Mouse (Mus musculus) testis, adult 2 months (tissue): ENCODE data around the gene Zfp523. TPM values are rescaled to one million over a fixed set of nuclear protein-coding genes. Genes with fewer than 3 reads are reported as not detected.

Experiments used
- H3K27ac ChIP-seq: fragments of 200-500 bp; 2 replicates; pipeline ENCODE4 v1.5.1; 2012; ENCODE audit warnings: low read depth, low read length; ENCODE audit not compliant: control insufficient read depth, insufficient read depth
- H3K27me3 ChIP-seq: fragments of 200-500 bp; 2 replicates; pipeline ENCODE4 v1.6.1; 2012; ENCODE audit warnings: mild to moderate bottlenecking, low read length, moderate library complexity; ENCODE audit not compliant: control insufficient read depth, insufficient read depth
- H3K36me3 ChIP-seq: fragments of 200-500 bp; 2 replicates; pipeline ENCODE4 v1.6.1; 2012; ENCODE audit warnings: mild to moderate bottlenecking, low read length; ENCODE audit not compliant: control insufficient read depth, insufficient read depth
- H3K4me1 ChIP-seq: fragments of 200-500 bp; 2 replicates; pipeline ENCODE4 v1.6.1; 2012; ENCODE audit warnings: low read length; ENCODE audit not compliant: control insufficient read depth, insufficient read depth
- H3K4me3 ChIP-seq: fragments of 200-500 bp; 2 replicates; pipeline ENCODE4 v1.5.1; 2012; ENCODE audit warnings: low read depth, mild to moderate bottlenecking, low read length, moderate library complexity, mixed read lengths; ENCODE audit not compliant: control insufficient read depth
- CTCF ChIP-seq: fragments of 200-500 bp; IDR thresholded peaks from 2 replicates; pipeline ENCODE4 v1.5.1; 2012; ENCODE audit warnings: low read depth, mild to moderate bottlenecking, inconsistent platforms, low read length, moderate library complexity; ENCODE audit not compliant: control insufficient read depth, insufficient read depth, insufficient replicate concordance
- POLR2A ChIP-seq: fragments of 200-500 bp; IDR thresholded peaks from 2 replicates; pipeline ENCODE4 v1.6.1; 2012; ENCODE audit warnings: low read depth, mild to moderate bottlenecking, inconsistent platforms, low read length, moderate library complexity; ENCODE audit not compliant: control insufficient read depth
- polyA plus RNA-seq: library from polyadenylated mRNA; depleted of rRNA; stranded (reverse); fragments of >200 nt; gene quantifications from 2 replicates; pipeline ENCODE4 v1.2.3, GENCODE M21; 2012; rRNA removed

The Zfp523 gene
- polyA plus RNA-seq, result 89.4 and 90.8 TPM in 2 replicates

DNA sequence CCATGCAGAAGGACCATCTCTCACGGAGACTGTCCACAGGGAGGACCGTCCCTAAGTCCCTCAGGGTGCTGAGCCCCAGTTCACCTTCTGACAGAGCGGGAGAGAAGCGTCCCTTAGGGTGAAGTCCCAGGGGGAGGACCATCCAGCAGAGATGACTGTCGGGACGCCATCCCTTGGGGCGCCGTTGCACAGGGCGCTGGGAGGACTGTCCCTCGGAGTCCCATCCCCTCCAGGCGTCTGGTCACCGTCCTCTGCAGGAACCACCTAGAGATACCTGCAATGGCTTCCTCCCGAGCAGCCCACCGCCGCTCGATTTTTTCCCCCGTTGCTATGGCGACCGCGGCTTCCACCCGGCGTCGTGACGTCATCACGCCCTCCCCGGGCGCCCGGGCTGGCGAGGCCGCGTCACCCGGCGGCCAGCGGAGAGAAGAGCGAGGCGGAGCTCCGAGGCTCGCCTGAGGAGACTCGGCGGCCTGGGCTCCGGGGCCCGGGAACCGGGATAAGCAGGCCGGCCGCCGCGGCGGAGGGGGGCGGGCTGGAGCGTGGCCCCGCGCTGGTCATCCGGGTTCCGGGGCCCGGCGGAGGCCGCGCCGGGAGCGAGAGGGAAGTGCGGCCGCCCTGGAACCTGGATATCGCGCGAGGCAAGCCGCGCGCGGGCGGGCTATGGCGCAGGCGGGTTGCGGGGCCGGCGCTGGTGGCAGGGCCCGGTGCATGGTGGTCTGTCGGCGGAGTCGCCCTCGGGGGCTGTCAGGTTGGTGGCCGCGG, at the start of gene Zfp523:
Zfp523 (plus strand) TSS at position 355 of the 765 bp plus-strand sequence.
- H3K27ac ChIP-seq, result peak within 1 kb of the TSS; percentile 87
- peak within 1 kb of the TSS; percentile 94 for H3K4me3 ChIP-seq
- no peaks in the 10 kb centered on the region for H3K27me3 ChIP-seq
- peaks cover 8% of the 10 kb centered on the region for H3K4me1 ChIP-seq
- 0 out of 2 replicates have a peak, but pooled peaks cover 2% of the 10 kb centered on the region for H3K36me3 ChIP-seq
- TF ChIP-seq CTCF (no peak), POLR2A (peak; percentile 51; the same call in 1 of the 2 replicates)

- H3K36me3 ChIP-seq, result no peaks in the 10 kb centered on the region
- TF ChIP-seq CTCF (no peak), POLR2A (no peak)
- H3K27me3 ChIP-seq, result no peaks in the 10 kb centered on the region
- no peak overlapping the region for H3K4me3 ChIP-seq
- peaks cover 5% of the 10 kb centered on the region for H3K4me1 ChIP-seq
- no peak overlapping the region for H3K27ac ChIP-seq
Observed at GRCm38 (mm10) chr17:28129796-28130195, 47.1 kb upstream of the Zfp523 start.

DNA sequence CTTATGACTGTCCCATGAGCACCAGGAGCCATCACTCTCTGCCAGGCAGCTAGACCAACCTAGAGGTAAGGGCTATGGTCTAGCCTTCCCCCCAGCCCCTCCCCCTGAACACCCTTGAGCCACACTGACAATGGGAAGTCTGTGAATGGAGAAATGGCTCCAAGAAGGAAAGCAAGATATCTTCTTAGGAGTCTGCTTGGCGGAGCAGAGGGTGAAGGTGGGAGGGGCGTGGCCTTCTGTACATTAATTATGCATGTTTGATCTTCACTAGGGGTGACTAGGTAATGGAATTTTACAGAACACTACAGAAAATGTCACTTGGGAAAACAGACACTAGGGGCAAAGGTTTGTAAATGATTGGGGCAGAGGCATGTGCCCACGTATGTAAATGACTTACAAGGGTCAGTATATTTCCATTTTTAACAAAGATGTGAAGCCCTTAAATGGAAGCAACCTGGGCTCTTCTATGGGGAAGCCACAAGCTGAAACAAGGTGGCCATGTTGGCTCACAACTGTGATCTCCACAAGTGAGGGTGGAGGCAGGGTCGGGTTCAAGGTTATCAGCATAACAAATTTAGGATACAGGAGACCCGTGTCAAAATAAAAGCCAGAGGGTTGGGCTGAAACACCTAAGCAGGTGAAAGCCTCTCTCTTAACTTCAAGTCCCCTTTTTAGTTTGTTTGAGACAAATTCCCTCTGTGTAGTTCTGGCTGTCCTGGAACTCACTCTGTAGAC, 46.4 kb upstream of the Zfp523 start:
- Histone ChIP-seq H3K27me3 (no peaks in the 10 kb centered on the region), H3K36me3 (no peaks in the 10 kb centered on the region), H3K27ac (no peak overlapping the region), H3K4me1 (peaks cover 5% of the 10 kb centered on the region), H3K4me3 (no peak overlapping the region)
- TF ChIP-seq POLR2A (no peak), CTCF (no peak)

GRCm38 (mm10) chr17:28131156-28131555, 45.8 kb upstream of the Zfp523 start:
- Histone ChIP-seq H3K36me3 (no peaks in the 10 kb centered on the region), H3K27me3 (no peaks in the 10 kb centered on the region), H3K27ac (no peak overlapping the region), H3K4me1 (peaks cover 5% of the 10 kb centered on the region), H3K4me3 (no peak overlapping the region)
- TF ChIP-seq CTCF (no peak), POLR2A (no peak)

- H3K4me3 ChIP-seq, result peak overlapping the region; percentile 10; the same call in 1 of the 2 replicates
- H3K36me3 ChIP-seq, result no peaks in the 10 kb centered on the region
- no peak overlapping the region for H3K27ac ChIP-seq
- H3K27me3 ChIP-seq, result no peaks in the 10 kb centered on the region
- TF ChIP-seq CTCF (peak; percentile 89), POLR2A (no peak)
- peaks cover 5% of the 10 kb centered on the region for H3K4me1 ChIP-seq
Observed at GRCm38 (mm10) chr17:28133193-28133592, 43.7 kb upstream of the Zfp523 start.

DNA sequence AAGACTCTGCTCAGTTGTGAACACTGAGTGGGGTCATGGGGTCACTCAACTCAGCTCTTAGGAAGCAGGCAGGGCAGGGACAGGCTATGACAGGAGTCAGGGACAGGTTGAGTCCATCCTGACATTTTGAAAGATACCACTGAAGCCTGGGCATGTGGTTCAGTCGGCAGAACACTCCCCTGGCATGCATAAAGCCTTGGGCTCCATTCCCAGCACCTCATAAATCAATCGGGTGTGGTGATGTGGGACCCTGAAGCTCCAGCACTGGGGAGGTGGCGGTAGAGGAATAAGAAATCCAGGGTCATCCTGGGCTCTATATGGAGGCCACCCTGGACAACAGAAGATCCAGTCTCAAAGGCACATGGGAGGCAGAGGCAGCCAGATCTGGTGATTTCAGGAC, 41.4 kb upstream of the Zfp523 start:
- Histone ChIP-seq H3K36me3 (no peaks in the 10 kb centered on the region), H3K4me3 (no peak overlapping the region), H3K4me1 (peaks cover 5% of the 10 kb centered on the region), H3K27me3 (no peaks in the 10 kb centered on the region), H3K27ac (no peak overlapping the region)
- TF ChIP-seq CTCF, result no peak
- no peak for TF ChIP-seq POLR2A

GRCm38 (mm10) chr17:28136266-28136665, 40.7 kb upstream of the Zfp523 start:
- H3K4me3 ChIP-seq, result no peak overlapping the region
- H3K27me3 ChIP-seq, result no peaks in the 10 kb centered on the region
- TF ChIP-seq CTCF (no peak), POLR2A (no peak)
- peaks cover 12% of the 10 kb centered on the region for H3K4me1 ChIP-seq
- H3K27ac ChIP-seq, result no peak overlapping the region
- H3K36me3 ChIP-seq, result no peaks in the 10 kb centered on the region
